In the genomic region with DNA sequence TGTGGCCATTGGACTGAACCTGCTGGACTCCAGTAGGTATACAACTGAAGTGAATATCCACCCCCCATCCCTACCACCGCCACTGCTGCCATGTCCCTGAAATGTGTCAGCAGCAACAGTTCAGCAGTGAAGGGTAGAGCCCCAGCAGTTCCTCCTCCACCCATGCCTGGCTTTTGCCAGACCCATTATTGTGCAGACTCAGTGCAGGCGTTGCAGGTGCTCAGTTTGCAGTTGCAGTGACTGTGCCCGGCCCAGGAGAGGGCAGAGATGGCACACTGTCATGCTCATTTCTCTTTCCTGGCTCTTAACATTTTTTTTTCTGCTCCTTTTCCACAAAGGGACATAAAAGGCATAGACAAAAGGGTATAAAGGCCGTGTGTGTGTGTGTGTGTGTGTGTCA, we compare ENCODE assay signal across 20 mouse cellular contexts. TPM values are rescaled to one million over a fixed set of nuclear protein-coding genes. Genes with fewer than 3 reads are reported as not detected.
"Had no signal": no experiment of that assay in that cellular context is flagged by ENCODE, and none has a peak within 500 bp of the region (broad histone marks: within the 10 kb centered on the region; RNA-seq: fewer than 3 reads in every experiment).

No protein-coding gene starts in this region.

- DNase-seq: kidney, adult 2 months; kidney, postnatal 25 days; lung, postnatal 14 days; midbrain, embryonic 14.5 days; retina, postnatal 1 day; thymus, postnatal 36 days had no signal

- H3K9ac ChIP-seq: kidney, embryonic 15.5 days; limb, embryonic 12.5 days; lung, embryonic 15.5 days; neural tube, embryonic 12.5 days; stomach, embryonic 15.5 days had no signal

- H3K36me3 ChIP-seq: kidney, embryonic 15.5 days; limb, embryonic 12.5 days; lung, embryonic 15.5 days; midbrain, embryonic 10.5 days; neural tube, embryonic 12.5 days; stomach, embryonic 15.5 days had no signal

- H3K9me3 ChIP-seq: kidney, embryonic 15.5 days; limb, embryonic 12.5 days; lung, embryonic 15.5 days; midbrain, embryonic 10.5 days; neural tube, embryonic 12.5 days; stomach, embryonic 15.5 days had no signal

- H3K4me3 ChIP-seq: kidney, embryonic 15.5 days; limb, embryonic 12.5 days; lung, embryonic 15.5 days; midbrain, embryonic 10.5 days; neural tube, embryonic 12.5 days; stomach, embryonic 15.5 days had no signal

- H3K27me3 ChIP-seq: kidney, embryonic 15.5 days; limb, embryonic 12.5 days; lung, embryonic 15.5 days; neural tube, embryonic 12.5 days; stomach, embryonic 15.5 days had no signal

- H3K4me1 ChIP-seq: kidney, embryonic 15.5 days; limb, embryonic 12.5 days; lung, embryonic 15.5 days; midbrain, embryonic 10.5 days; neural tube, embryonic 12.5 days; stomach, embryonic 15.5 days had no signal

- H3K4me2 ChIP-seq: kidney, embryonic 15.5 days; limb, embryonic 12.5 days; liver, embryonic 11.5 days; lung, embryonic 15.5 days; neural tube, embryonic 12.5 days; stomach, embryonic 15.5 days had no signal

- H3K27ac ChIP-seq: kidney, embryonic 15.5 days; limb, embryonic 12.5 days; lung, embryonic 15.5 days; macrophage; midbrain, embryonic 10.5 days; neural tube, embryonic 12.5 days; stomach, embryonic 15.5 days had no signal

RNA-seq across cellular contexts. Expression of a gene that starts 18.5 kb away (rescaled TPM):
- total RNA-seq: left cerebral cortex, postnatal 36 days; monocyte, adult 5-6 weeks; neutrophil, adult 5-6 weeks had no signal
- polyA plus RNA-seq: kidney, embryonic 15.5 days; limb, embryonic 12.5 days; liver, embryonic 11.5 days; liver, embryonic 16.5 days; lung, embryonic 15.5 days; macrophage; midbrain, embryonic 10.5 days; midbrain, embryonic 14.5 days; neural tube, embryonic 12.5 days; spleen, adult 2 months; thymus, postnatal 0 days had no signal
